ENCODE assay signal across 15 mouse cellular contexts in genomic region chr19:3619359-3619758, GRCm38 (mm10). TPM values are rescaled to one million over a fixed set of nuclear protein-coding genes. Genes with fewer than 3 reads are reported as not detected.
DNase-seq lines count a peak whose midpoint lies in the region; ATAC-seq and TF ChIP-seq lines count a peak whose summit lies in the region.
"Had no signal": no experiment of that assay in that cellular context is flagged by ENCODE, and none has a peak within 500 bp of the region (broad histone marks: within the 10 kb centered on the region; RNA-seq: fewer than 3 reads in every experiment).

No protein-coding gene starts in this region.

- ATAC-seq in CD4-positive, CD25-positive, alpha-beta regulatory T cell, adult 4 months = no peak
- no peak for ATAC-seq in liver, embryonic 12.5 days
- peak; percentile 47; the same call in 1 of the 2 replicates for ATAC-seq in megakaryocyte progenitor cell, adult 5-6 weeks (replicated peaks; ENCODE audit: poor library complexity)
- no peak for ATAC-seq in forebrain, embryonic 14.5 days
- ATAC-seq: inflammation-experienced regulatory T-cells, adult 6 months had no signal

- peaks cover 40% of the 10 kb centered on the region for H3K36me3 ChIP-seq in liver, adult 2 months (ENCODE audit: control insufficient read depth, insufficient read depth, low read length)
- peaks cover 85% of the 10 kb centered on the region for H3K36me3 ChIP-seq in liver, embryonic 12.5 days
- H3K36me3 ChIP-seq in forebrain, embryonic 14.5 days (ENCODE audit: control insufficient read depth, insufficient read depth, low read length) = peaks cover 47% of the 10 kb centered on the region

- H3K9me3 ChIP-seq in liver, embryonic 12.5 days (replicated peaks) = no peaks in the 10 kb centered on the region
- H3K9me3 ChIP-seq in forebrain, embryonic 14.5 days (replicated peaks; ENCODE audit: control insufficient read depth, low read length) = no peaks in the 10 kb centered on the region
- H3K9me3 ChIP-seq: neural tube, embryonic 15.5 days had no signal

- no peaks in the 10 kb centered on the region for H3K4me1 ChIP-seq in liver, adult 2 months (ENCODE audit: control insufficient read depth, insufficient read depth, low read length)
- no peaks in the 10 kb centered on the region for H3K4me1 ChIP-seq in liver, embryonic 12.5 days
- no peaks in the 10 kb centered on the region for H3K4me1 ChIP-seq in forebrain, embryonic 14.5 days (ENCODE audit: control insufficient read depth, insufficient read depth, low read length)
- H3K4me1 ChIP-seq: embryonic facial prominence, embryonic 13.5 days; heart, embryonic 13.5 days; neural tube, embryonic 15.5 days had no signal

- H3K4me2 ChIP-seq in liver, embryonic 12.5 days = no peak overlapping the region
- no peak overlapping the region for H3K4me2 ChIP-seq in forebrain, embryonic 14.5 days (ENCODE audit: low read length)
- H3K4me2 ChIP-seq: embryonic facial prominence, embryonic 13.5 days; heart, embryonic 13.5 days; neural tube, embryonic 15.5 days had no signal

- no peak overlapping the region for H3K9ac ChIP-seq in liver, adult 2 months (ENCODE audit: low read depth, low read length)
- H3K9ac ChIP-seq in liver, embryonic 12.5 days = no peak overlapping the region
- H3K9ac ChIP-seq in forebrain, embryonic 14.5 days (ENCODE audit: low read length) = no peak overlapping the region
- H3K9ac ChIP-seq: embryonic facial prominence, embryonic 13.5 days; heart, embryonic 13.5 days; neural tube, embryonic 15.5 days had no signal

- 93% methylated on average over 2 of the region's 2 CpGs for WGBS in liver, adult 2 months
- 68% methylated on average over 2 of the region's 2 CpGs for WGBS in liver, embryonic 12.5 days (ENCODE audit: insufficient replicate concordance)
- whole genome bisulfite sequencing in forebrain, embryonic 14.5 days = 81% methylated on average over 2 of the region's 2 CpGs

- no peak overlapping the region for H3K4me3 ChIP-seq in liver, adult 2 months (ENCODE audit: insufficient read depth, low read depth, low read length)
- no peak overlapping the region for H3K4me3 ChIP-seq in liver, embryonic 12.5 days
- H3K4me3 ChIP-seq in forebrain, embryonic 14.5 days (ENCODE audit: low read depth, low read length) = no peak overlapping the region
- H3K4me3 ChIP-seq: embryonic facial prominence, embryonic 13.5 days; heart, embryonic 13.5 days; neural tube, embryonic 15.5 days had no signal

- peaks cover 3% of the 10 kb centered on the region; the same call in 1 of the 2 replicates for H3K79me2 ChIP-seq in liver, adult 2 months (ENCODE audit: control insufficient read depth, insufficient read depth, low read length)

- no peaks in the 10 kb centered on the region for H3K27me3 ChIP-seq in liver, adult 2 months (ENCODE audit: control insufficient read depth, insufficient read depth, low read length)
- H3K27me3 ChIP-seq in liver, embryonic 12.5 days (replicated peaks) = no peaks in the 10 kb centered on the region
- H3K27me3 ChIP-seq in forebrain, embryonic 14.5 days (replicated peaks; ENCODE audit: control insufficient read depth, insufficient read depth, low read length) = no peaks in the 10 kb centered on the region
- H3K27me3 ChIP-seq: embryonic facial prominence, embryonic 13.5 days; heart, embryonic 13.5 days; neural tube, embryonic 15.5 days had no signal

- no peak overlapping the region for H3K27ac ChIP-seq in liver, adult 2 months (replicated peaks; ENCODE audit: insufficient read depth, low read depth, low read length)
- no peak overlapping the region for H3K27ac ChIP-seq in liver, embryonic 12.5 days
- no peak overlapping the region for H3K27ac ChIP-seq in forebrain, embryonic 14.5 days (ENCODE audit: low read depth, low read length)
- H3K27ac ChIP-seq: embryonic facial prominence, embryonic 13.5 days; heart, embryonic 13.5 days; neural tube, embryonic 15.5 days had no signal

- TF ChIP-seq CTCF in liver, adult 2 months (IDR thresholded peaks at IDR 0.05; ENCODE audit: low read depth, low read length) = peak; percentile 64; the same call in 1 of the 2 replicates

- DNase-seq in CD4-positive, CD25-positive, alpha-beta regulatory T cell, adult 2 months (ENCODE audit: low read depth, low spot score) = peak; percentile 36
- no peak for DNase-seq in liver, adult 2 months (ENCODE audit: extremely low read depth, low read depth, low spot score)
- peak; percentile 59 for DNase-seq in R1 (ENCODE audit: low read depth, low spot score)
- no peak for DNase-seq in adrenal gland, adult 18-20 months (ENCODE audit: low spot score in 2 of 2)
- no peak for DNase-seq in forebrain, embryonic 14.5 days (ENCODE audit: low spot score)
- DNase-seq: cerebellum, adult 9-10 months; layer of hippocampus, postnatal 36 days; midbrain, embryonic 14.5 days had no signal

- no peak for TF ChIP-seq POLR2A in liver, adult 2 months (IDR thresholded peaks at IDR 0.05; ENCODE audit: extremely low read depth, insufficient read depth, low read length)

RNA-seq across cellular contexts. Expression of gene Ppp6r3, which starts 43.8 kb away (rescaled TPM):
- polyA plus RNA-seq in CD4-positive, CD25-positive, alpha-beta regulatory T cell, adult 4 months (2017; shearing (Covaris generic)) = 10 to 100 TPM; 73.5 to 93.5 TPM
- 57.5 and 63.7 TPM in 2 replicates for total RNA-seq in liver, adult 2 months (2014; rRNA removed)
- 24.7 and 27.7 TPM in 2 replicates for polyA plus RNA-seq in liver, adult 2 months (2012; rRNA removed)
- polyA plus RNA-seq in liver, embryonic 12.5 days (2016; fragmentation: Nextera tagmentation; extraction: Ambion mirVana) = 35.8 and 37.3 TPM in 2 replicates
- total RNA-seq in megakaryocyte progenitor cell, adult 5-6 weeks (2015) = 87.2 and 88.0 TPM in 2 replicates
- 82.1 and 93.0 TPM in 2 replicates for total RNA-seq in megakaryocyte progenitor cell, adult 5-6 weeks (2017)
- total RNA-seq in adrenal gland, adult 18-20 months (2021) = 100 to 1,000 TPM in 1 of 2 experiments, 10 to 100 TPM in 1; 82.6 to 101 TPM
- 59.9 and 62.4 TPM in 2 replicates for polyA plus RNA-seq in forebrain, embryonic 14.5 days (2014; fragmentation: Nextera tagmentation; extraction: Ambion mirVana)

Comparison
In these comparisons a context has a peak if more than half of its experiments do, and no peak if none do; other contexts are left out.
1. DNase-seq: peak in CD4-positive, CD25-positive, alpha-beta regulatory T cell, adult 2 months (single experiment) and R1 (single experiment); none in liver, adult 2 months (single experiment), adrenal gland, adult 18-20 months (0 of 2) and forebrain, embryonic 14.5 days (single experiment).